Mouse (Mus musculus) G1E (cell line): ENCODE results near the gene Tsfm. TPM values are rescaled to one million over a fixed set of nuclear protein-coding genes. Genes with fewer than 3 reads are reported as not detected.

ENCODE experiments used
- ATAC-seq: 2 replicates; pipeline ENCODE4 v1.8.0; 2016; ENCODE audit warnings: mild to moderate bottlenecking; ENCODE audit not compliant: insufficient number of reproducible peaks, poor library complexity, low FRiP score, severe bottlenecking; ENCODE audit errors: extremely low read depth
- DNase-seq: peaks from one replicate; pipeline ENCODE4 v3.0.0; 2012; ENCODE audit warnings: low spot score
- H3K27me3 ChIP-seq: 2 replicates; pipeline ENCODE4 v1.6.1; 2012; ENCODE audit warnings: mild to moderate bottlenecking, low read length, inconsistent platforms; ENCODE audit not compliant: insufficient read depth
- H3K36me3 ChIP-seq: replicated peaks from 2 replicates; pipeline ENCODE3; 2012; ENCODE audit warnings: mild to moderate bottlenecking, inconsistent platforms
- H3K4me1 ChIP-seq: 2 replicates; pipeline ENCODE4 v1.6.1; 2012; ENCODE audit warnings: low read depth, low read length, inconsistent platforms, mixed read lengths; ENCODE audit not compliant: insufficient read depth
- H3K4me3 ChIP-seq: 2 replicates; pipeline ENCODE4 v1.5.1; 2012; ENCODE audit warnings: low read depth, mild to moderate bottlenecking, inconsistent platforms, low read length, moderate library complexity, mixed read lengths
- H3K9me3 ChIP-seq: replicated peaks from 2 replicates; pipeline ENCODE4 v1.6.1; 2012; ENCODE audit warnings: inconsistent platforms
- CTCF ChIP-seq: IDR thresholded peaks from 2 replicates; pipeline ENCODE4 v1.5.1; 2012; ENCODE audit warnings: low read depth, low read length, inconsistent platforms, mixed read lengths
- GATA1 ChIP-seq: IDR thresholded peaks from 2 replicates; pipeline ENCODE4 v1.6.1; 2012; ENCODE audit warnings: borderline replicate concordance, low read length, inconsistent platforms, mixed read lengths
- GATA2 ChIP-seq: IDR thresholded peaks from 2 replicates; pipeline ENCODE4 v1.6.1; 2012; ENCODE audit warnings: low read depth, low read length, inconsistent platforms, borderline replicate concordance
- POLR2AphosphoS5 ChIP-seq: IDR thresholded peaks from 2 replicates; pipeline ENCODE4 v1.6.1; 2012; ENCODE audit warnings: low read depth, low read length, inconsistent platforms; ENCODE audit not compliant: insufficient replicate concordance
- TAL1 ChIP-seq: conservative IDR thresholded peaks from 2 replicates; pipeline ENCODE4 v1.6.1; 2012; ENCODE audit warnings: low read depth, low read length, inconsistent platforms, mixed read lengths
- polyA plus RNA-seq: library from polyadenylated mRNA; stranded (reverse); fragments of >175 nt; gene quantifications from 2 replicates; pipeline ENCODE4 v1.2.3, GENCODE M21; 2012
- total RNA-seq, 2 experiments: library from RNA; stranded (forward) in 1 of 2; stranded (reverse) in 1 of 2; fragments of 200-1000 nt in 1 of 2; fragments of >200 nt in 1 of 2; fragmentation: Nextera tagmentation in 1 of 2; gene quantifications; 2 replicates each; pipeline ENCODE4 v1.2.3; 2014 to 2017

The Tsfm gene
- total and polyA plus RNA-seq, 3 experiments = 44.5 to 58.9 (median 53.2) TPM

GRCm38 (mm10) chr10:127036273-127036672, 5.6 kb upstream of the Tsfm start:
- no peak overlapping the region for H3K4me3 ChIP-seq
- no peak for ATAC-seq
- H3K27me3 ChIP-seq = peaks cover 31% of the 10 kb centered on the region
- DNase-seq = no peak
- no peaks in the 10 kb centered on the region for H3K36me3 ChIP-seq
- TF ChIP-seq TAL1 = no peak
- TF ChIP-seq GATA2 = no peak
- TF ChIP-seq CTCF = no peak
- no peak for TF ChIP-seq POLR2AphosphoS5
- no peak for TF ChIP-seq GATA1
- H3K4me1 ChIP-seq = peaks cover 15% of the 10 kb centered on the region
- no peaks in the 10 kb centered on the region for H3K9me3 ChIP-seq

GRCm38 (mm10) chr10:127033301-127033741, 2.7 kb upstream of the Tsfm start:
- peaks cover 11% of the 10 kb centered on the region for H3K36me3 ChIP-seq
- TF ChIP-seq TAL1 (no peak), POLR2AphosphoS5 (no peak), CTCF (no peak), GATA1 (no peak), GATA2 (no peak)
- ATAC-seq (no peak), DNase-seq (no peak)
- peaks cover 15% of the 10 kb centered on the region for H3K4me1 ChIP-seq
- no peaks in the 10 kb centered on the region for H3K9me3 ChIP-seq
- H3K4me3 ChIP-seq = no peak overlapping the region
- H3K27me3 ChIP-seq = peaks cover 17% of the 10 kb centered on the region; the same call in 1 of the 2 replicates

GRCm38 (mm10) chr10:127018422-127018821, 12.2 kb downstream of the Tsfm start:
- no peak for TF ChIP-seq GATA1
- no peak for TF ChIP-seq CTCF
- no peak for TF ChIP-seq GATA2
- TF ChIP-seq TAL1 = no peak
- no peak for TF ChIP-seq POLR2AphosphoS5
- H3K36me3 ChIP-seq = peaks cover 31% of the 10 kb centered on the region
- peaks cover 28% of the 10 kb centered on the region for H3K27me3 ChIP-seq
- H3K4me1 ChIP-seq = no peaks in the 10 kb centered on the region; the same call in 1 of the 2 replicates
- no peak for DNase-seq
- ATAC-seq = no peak
- no peaks in the 10 kb centered on the region for H3K9me3 ChIP-seq
- no peak overlapping the region for H3K4me3 ChIP-seq

- H3K9me3 ChIP-seq = no peaks in the 10 kb centered on the region
- ATAC-seq = no peak
- DNase-seq = no peak
- H3K27me3 ChIP-seq = peaks cover 32% of the 10 kb centered on the region
- H3K4me3 ChIP-seq = no peak overlapping the region
- TF ChIP-seq GATA2 (no peak), TAL1 (no peak), CTCF (no peak), GATA1 (no peak), POLR2AphosphoS5 (no peak)
- peaks cover 19% of the 10 kb centered on the region for H3K36me3 ChIP-seq
- H3K4me1 ChIP-seq = no peaks in the 10 kb centered on the region
These were observed 13.6 kb downstream of the Tsfm start for GRCm38 (mm10) chr10:127017071-127017470.

GRCm38 (mm10) chr10:127016488-127016887, 14.2 kb downstream of the Tsfm start:
- DNase-seq = no peak
- no peak for ATAC-seq
- Histone ChIP-seq H3K4me3 (no peak overlapping the region), H3K27me3 (peaks cover 35% of the 10 kb centered on the region), H3K9me3 (no peaks in the 10 kb centered on the region), H3K4me1 (no peaks in the 10 kb centered on the region), H3K36me3 (peaks cover 13% of the 10 kb centered on the region)
- no peak for TF ChIP-seq TAL1
- no peak for TF ChIP-seq GATA1
- no peak for TF ChIP-seq CTCF
- TF ChIP-seq POLR2AphosphoS5 = no peak
- TF ChIP-seq GATA2 = no peak

- ATAC-seq = no peak
- H3K36me3 ChIP-seq = peaks cover 11% of the 10 kb centered on the region
- no peaks in the 10 kb centered on the region for H3K9me3 ChIP-seq
- peaks cover 40% of the 10 kb centered on the region for H3K27me3 ChIP-seq
- DNase-seq = no peak
- no peak overlapping the region for H3K4me3 ChIP-seq
- TF ChIP-seq CTCF (no peak), GATA1 (no peak), GATA2 (no peak), TAL1 (no peak), POLR2AphosphoS5 (no peak)
- H3K4me1 ChIP-seq = peaks cover 12% of the 10 kb centered on the region
These were observed 26.8 kb downstream of the Tsfm start for GRCm38 (mm10) chr10:127003806-127004205.
